Mouse (Mus musculus): ENCODE measurements around the gene Kcnb1. TPM values are rescaled to one million over a fixed set of nuclear protein-coding genes. Genes with fewer than 3 reads are reported as not detected.

Kcnb1 gene
- total RNA-seq, 2 experiments from 2014 or later, result 95.0 to 95.2 TPM

- intact Hi-C loops (cut with DNase I), result loop anchor here (2.0 to 5.0 kb wide), 3 partner anchors 130 to 205 kb away; no protein-coding TSS in a partner anchor
- DNase-seq (ENCODE audit: extremely low spot score in 1 of 2, low spot score in 2 of 2), result peak; percentile 93 to 95
Observed at GRCm38 (mm10) chr2:167071641-167072601, 118.0 kb downstream of the Kcnb1 start.

GRCm38 (mm10) chr2:167071266-167071640 is 118.7 kb downstream of the Kcnb1 start:
- DNase-seq (ENCODE audit: extremely low spot score in 1 of 2, low spot score in 2 of 2), result no peak
- intact Hi-C loops (cut with DNase I), result loop anchor here (5.0 kb wide), 2 partner anchors 131 to 206 kb away; no protein-coding TSS in a partner anchor

GRCm38 (mm10) chr2:167070341-167070740 is 119.6 kb downstream of the Kcnb1 start:
- intact Hi-C loops (cut with DNase I), result loop anchor here (5.0 kb wide), 2 partner anchors 132 to 207 kb away; no protein-coding TSS in a partner anchor
- DNase-seq (ENCODE audit: extremely low spot score in 1 of 2, low spot score in 2 of 2), result no peak

- no peak for DNase-seq (ENCODE audit: extremely low spot score in 1 of 2, low spot score in 2 of 2)
- intact Hi-C loops (cut with DNase I), result loop anchor here (5.0 kb wide), 1 partner anchor 350 kb away; no protein-coding TSS in a partner anchor
Observed at GRCm38 (mm10) chr2:167067575-167067974, 122.4 kb downstream of the Kcnb1 start.

- intact Hi-C loops (cut with DNase I), result loop anchor here (5.0 kb wide), 1 partner anchor 350 kb away; no protein-coding TSS in a partner anchor
- DNase-seq (ENCODE audit: extremely low spot score in 1 of 2, low spot score in 2 of 2), result no peak
Observed at GRCm38 (mm10) chr2:167066528-167067516, 123.1 kb downstream of the Kcnb1 start.

- DNase-seq (ENCODE audit: extremely low spot score in 1 of 2, low spot score in 2 of 2), result no peak
- intact Hi-C loops (cut with DNase I), result loop anchor here (5.0 kb wide), 1 partner anchor 351 kb away; no protein-coding TSS in a partner anchor
Observed at GRCm38 (mm10) chr2:167066031-167066430, 123.9 kb downstream of the Kcnb1 start.

- intact Hi-C loops (cut with DNase I), result loop anchor here (5.0 kb wide), 2 partner anchors 47 to 353 kb away; partner anchors contain the start of gene Ddx27
- no peak for DNase-seq (ENCODE audit: extremely low spot score in 1 of 2, low spot score in 2 of 2)
Observed at GRCm38 (mm10) chr2:167064601-167065295, 125.2 kb downstream of the Kcnb1 start.

GRCm38 (mm10) chr2:167063906-167064496 is 126.0 kb downstream of the Kcnb1 start:
- intact Hi-C loops (cut with DNase I), result loop anchor here (5.0 kb wide), 1 partner anchor 47 kb away; the partner anchor contains the start of gene Ddx27
- DNase-seq (ENCODE audit: extremely low spot score in 1 of 2, low spot score in 2 of 2), result no peak

- intact Hi-C loops (cut with DNase I), result loop anchor here (5.0 kb wide), 1 partner anchor 46 kb away; the partner anchor contains the start of gene Ddx27
- peak; percentile 95 to 97 for DNase-seq (ENCODE audit: extremely low spot score in 1 of 2, low spot score in 2 of 2)
Observed at GRCm38 (mm10) chr2:167062965-167063880, 126.7 kb downstream of the Kcnb1 start, which contains the start of gene Znfx1. Gene Znfx1 (minus strand): TSS chr2:167063015.

- intact Hi-C loops (cut with DNase I), result loop anchor here (5.0 kb wide), 1 partner anchor 45 kb away; the partner anchor contains the start of gene Ddx27
- peak; percentile 79 to 97 for DNase-seq (ENCODE audit: extremely low spot score in 1 of 2, low spot score in 2 of 2)
Observed at GRCm38 (mm10) chr2:167062497-167062911, 127.5 kb downstream of the Kcnb1 start.

- intact Hi-C loops (cut with DNase I), result loop anchor here (5.0 kb wide), 1 partner anchor 44 kb away; the partner anchor contains the start of gene Ddx27
- no peak for DNase-seq (ENCODE audit: extremely low spot score in 1 of 2, low spot score in 2 of 2)
Observed at GRCm38 (mm10) chr2:167061381-167062034, 128.4 kb downstream of the Kcnb1 start.

GRCm38 (mm10) chr2:167060761-167061160 is 129.2 kb downstream of the Kcnb1 start:
- no peak for DNase-seq (ENCODE audit: extremely low spot score in 1 of 2, low spot score in 2 of 2)
- intact Hi-C loops (cut with DNase I), result loop anchor here (5.0 kb wide), 1 partner anchor 43 kb away; the partner anchor contains the start of gene Ddx27

GRCm38 (mm10) chr2:167060360-167060759 is 129.6 kb downstream of the Kcnb1 start:
- DNase-seq (ENCODE audit: extremely low spot score in 1 of 2, low spot score in 2 of 2), result no peak
- intact Hi-C loops (cut with DNase I), result loop anchor here (5.0 kb wide), 1 partner anchor 43 kb away; the partner anchor contains the start of gene Ddx27

GRCm38 (mm10) chr2:167059960-167060359 is 130.0 kb downstream of the Kcnb1 start:
- intact Hi-C loops (cut with DNase I), result loop anchor here (5.0 kb wide), 1 partner anchor 43 kb away; the partner anchor contains the start of gene Ddx27
- DNase-seq (ENCODE audit: extremely low spot score in 1 of 2, low spot score in 2 of 2), result no peak

GRCm38 (mm10) chr2:167059536-167059935 is 130.4 kb downstream of the Kcnb1 start:
- intact Hi-C loops (cut with DNase I), result no loop called here
- DNase-seq (ENCODE audit: extremely low spot score in 1 of 2, low spot score in 2 of 2), result no peak
